Mouse (Mus musculus): ENCODE measurements around the gene Cilp. TPM values are rescaled to one million over a fixed set of nuclear protein-coding genes. Genes with fewer than 3 reads are reported as not detected.
"Not testable (repeated sequence)": the region's sequence is repeated elsewhere in the genome, so short reads cannot be mapped to it uniquely, and the experiment has no call there.

Gene Cilp
- polyA plus RNA-seq, 1 experiment from 2014 or later, result 0.08 TPM

GRCm38 (mm10) chr9:65259366-65259765, 5.6 kb upstream of the Cilp start:
- no peak overlapping the region for H3K27ac ChIP-seq (ENCODE audit: low read length)
- no peaks in the 10 kb centered on the region for H3K36me3 ChIP-seq (ENCODE audit: control insufficient read depth, insufficient read depth)
- H3K4me1 ChIP-seq (ENCODE audit: control insufficient read depth, insufficient read depth, low read length), result no peaks in the 10 kb centered on the region
- 70% methylated on average over 7 of the region's 7 CpGs for WGBS
- ATAC-seq (replicated peaks; ENCODE audit: extremely low read depth, insufficient read depth, low FRiP score), result no peak
- no peak overlapping the region for H3K4me2 ChIP-seq (ENCODE audit: low read depth, low read length)
- no peak overlapping the region for H3K4me3 ChIP-seq (ENCODE audit: low read length)
- H3K9me3 ChIP-seq (replicated peaks; ENCODE audit: control insufficient read depth, low read length), result no peaks in the 10 kb centered on the region
- no peak overlapping the region for H3K9ac ChIP-seq (ENCODE audit: low read length)
- H3K27me3 ChIP-seq (ENCODE audit: control insufficient read depth, insufficient read depth, low read length), result no peaks in the 10 kb centered on the region

DNA sequence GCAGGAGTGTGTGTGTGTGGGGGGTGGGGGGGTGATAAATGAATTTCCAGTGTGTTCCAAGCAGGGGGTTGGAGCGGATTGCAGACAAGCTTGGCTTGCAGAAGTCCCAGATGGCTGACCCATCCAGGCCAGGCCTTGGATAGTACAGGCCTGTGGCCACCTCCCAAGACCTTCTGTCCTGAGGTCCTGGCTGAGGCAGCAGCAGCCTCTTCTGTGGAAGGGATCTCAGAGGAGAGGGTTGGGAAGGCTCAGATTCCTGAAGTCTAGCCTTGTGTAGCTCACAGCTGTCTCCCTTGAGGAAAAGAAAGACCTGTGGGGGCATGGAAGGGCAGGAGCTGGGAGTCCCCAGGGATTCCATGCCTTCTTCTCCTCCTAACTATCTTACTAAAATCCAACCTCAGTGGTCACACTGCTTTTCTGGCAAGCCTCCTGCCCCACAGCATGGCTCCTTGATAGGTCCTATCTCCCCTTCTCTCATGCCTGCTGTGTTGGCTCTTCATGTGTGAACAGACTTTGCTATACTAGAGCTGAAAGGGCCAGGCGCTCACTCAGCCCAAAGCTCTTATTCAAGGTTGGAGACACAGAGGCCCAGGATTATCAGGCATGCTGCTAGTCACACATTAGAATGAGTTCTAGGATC, 3.3 kb upstream of the Cilp start:
- WGBS, result 82% methylated on average over 2 of the region's 2 CpGs

DNA sequence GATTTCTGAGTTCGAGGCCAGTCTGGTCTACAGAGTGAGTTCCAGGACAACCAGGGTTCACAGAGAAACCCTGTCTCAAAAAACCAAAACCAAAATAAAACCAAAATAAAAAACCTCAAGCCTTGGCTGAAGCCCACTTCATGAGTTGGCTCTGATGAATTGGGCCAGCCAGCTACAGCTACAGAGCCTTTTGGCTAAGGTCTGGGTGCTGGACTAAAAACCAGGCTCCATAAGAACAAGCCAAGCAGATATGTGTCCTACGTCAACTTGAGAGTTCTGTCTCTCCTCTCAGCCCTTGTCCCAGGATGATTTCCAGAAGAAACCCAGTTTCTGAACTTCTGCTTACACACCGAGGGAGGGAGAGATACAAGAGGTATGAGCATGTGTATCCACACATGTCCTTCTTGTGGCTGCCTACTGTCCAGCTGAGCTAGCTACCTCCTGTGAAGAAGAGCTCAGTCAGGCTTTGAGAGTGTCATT, 2.3 kb upstream of the Cilp start:
- Histone ChIP-seq H3K9me3 (replicated peaks; ENCODE audit: control insufficient read depth, low read length) (no peaks in the 10 kb centered on the region), H3K4me2 (ENCODE audit: low read depth, low read length) (no peak overlapping the region), H3K27ac (ENCODE audit: low read length) (no peak overlapping the region), H3K4me3 (ENCODE audit: low read length) (no peak overlapping the region), H3K36me3 (ENCODE audit: control insufficient read depth, insufficient read depth) (no peaks in the 10 kb centered on the region), H3K4me1 (ENCODE audit: control insufficient read depth, insufficient read depth, low read length) (no peaks in the 10 kb centered on the region), H3K27me3 (ENCODE audit: control insufficient read depth, insufficient read depth, low read length) (no peaks in the 10 kb centered on the region), H3K9ac (ENCODE audit: low read length) (no peak overlapping the region)
- 77% methylated on average over 3 of the region's 3 CpGs for WGBS
- ATAC-seq (replicated peaks; ENCODE audit: extremely low read depth, insufficient read depth, low FRiP score), result no peak

More for the DNA sequence above, 3.3 kb upstream of the Cilp start:
- H3K9ac ChIP-seq (ENCODE audit: low read length), result no peak overlapping the region
- H3K27me3 ChIP-seq (ENCODE audit: control insufficient read depth, insufficient read depth, low read length), result no peaks in the 10 kb centered on the region
- no peak for ATAC-seq (replicated peaks; ENCODE audit: extremely low read depth, insufficient read depth, low FRiP score)
- no peak overlapping the region for H3K4me2 ChIP-seq (ENCODE audit: low read depth, low read length)
- H3K36me3 ChIP-seq (ENCODE audit: control insufficient read depth, insufficient read depth), result no peaks in the 10 kb centered on the region
- H3K4me3 ChIP-seq (ENCODE audit: low read length), result no peak overlapping the region
- no peak overlapping the region for H3K27ac ChIP-seq (ENCODE audit: low read length)
- no peaks in the 10 kb centered on the region for H3K4me1 ChIP-seq (ENCODE audit: control insufficient read depth, insufficient read depth, low read length)
- H3K9me3 ChIP-seq (replicated peaks; ENCODE audit: control insufficient read depth, low read length), result no peaks in the 10 kb centered on the region

GRCm38 (mm10) chr9:65267742-65268515, 2.9 kb downstream of the Cilp start:
- no peaks in the 10 kb centered on the region for H3K27me3 ChIP-seq (ENCODE audit: control insufficient read depth, insufficient read depth, low read length)
- no peak for ATAC-seq (replicated peaks; ENCODE audit: extremely low read depth, insufficient read depth, low FRiP score)
- no peak overlapping the region for H3K9ac ChIP-seq (ENCODE audit: low read length)
- H3K9me3 ChIP-seq (replicated peaks; ENCODE audit: control insufficient read depth, low read length), result no peaks in the 10 kb centered on the region
- WGBS, result 53% methylated on average over 7 of the region's 7 CpGs
- no peak overlapping the region for H3K4me3 ChIP-seq (ENCODE audit: low read length)
- H3K36me3 ChIP-seq (ENCODE audit: control insufficient read depth, insufficient read depth), result no peaks in the 10 kb centered on the region
- H3K4me1 ChIP-seq (ENCODE audit: control insufficient read depth, insufficient read depth, low read length), result no peaks in the 10 kb centered on the region
- no peak overlapping the region for H3K4me2 ChIP-seq (ENCODE audit: low read depth, low read length)
- no peak overlapping the region for H3K27ac ChIP-seq (ENCODE audit: low read length)

- WGBS, result 85% methylated on average over 13 of the region's 13 CpGs
- no peak overlapping the region for H3K9ac ChIP-seq (ENCODE audit: low read length)
- ATAC-seq (replicated peaks; ENCODE audit: extremely low read depth, insufficient read depth, low FRiP score), result no peak
Measured at GRCm38 (mm10) chr9:65273048-65273809, 8.2 kb downstream of the Cilp start.

GRCm38 (mm10) chr9:65273873-65274272, 8.9 kb downstream of the Cilp start:
- Histone ChIP-seq H3K4me2 (ENCODE audit: low read depth, low read length) (no peak overlapping the region), H3K4me3 (ENCODE audit: low read length) (no peak overlapping the region), H3K27me3 (ENCODE audit: control insufficient read depth, insufficient read depth, low read length) (no peaks in the 10 kb centered on the region), H3K9ac (ENCODE audit: low read length) (no peak overlapping the region), H3K9me3 (replicated peaks; ENCODE audit: control insufficient read depth, low read length) (no peaks in the 10 kb centered on the region), H3K36me3 (ENCODE audit: control insufficient read depth, insufficient read depth) (no peaks in the 10 kb centered on the region), H3K27ac (ENCODE audit: low read length) (no peak overlapping the region), H3K4me1 (ENCODE audit: control insufficient read depth, insufficient read depth, low read length) (no peaks in the 10 kb centered on the region)
- no peak for ATAC-seq (replicated peaks; ENCODE audit: extremely low read depth, insufficient read depth, low FRiP score)
- WGBS, result 69% methylated on average over 4 of the region's 4 CpGs

More at GRCm38 (mm10) chr9:65273048-65273809, 8.2 kb downstream of the Cilp start:
- Histone ChIP-seq H3K4me2 (ENCODE audit: low read depth, low read length) (no peak overlapping the region), H3K27ac (ENCODE audit: low read length) (no peak overlapping the region), H3K4me3 (ENCODE audit: low read length) (no peak overlapping the region), H3K27me3 (ENCODE audit: control insufficient read depth, insufficient read depth, low read length) (no peaks in the 10 kb centered on the region), H3K36me3 (ENCODE audit: control insufficient read depth, insufficient read depth) (no peaks in the 10 kb centered on the region), H3K9me3 (replicated peaks; ENCODE audit: control insufficient read depth, low read length) (no peaks in the 10 kb centered on the region), H3K4me1 (ENCODE audit: control insufficient read depth, insufficient read depth, low read length) (no peaks in the 10 kb centered on the region)

- not testable (repeated sequence) for H3K27me3 ChIP-seq (ENCODE audit: control insufficient read depth, insufficient read depth, low read length); H3K4me2 ChIP-seq (ENCODE audit: low read depth, low read length); H3K9me3 ChIP-seq (replicated peaks; ENCODE audit: control insufficient read depth, low read length); ATAC-seq (replicated peaks; ENCODE audit: extremely low read depth, insufficient read depth, low FRiP score); H3K4me1 ChIP-seq (ENCODE audit: control insufficient read depth, insufficient read depth, low read length); H3K27ac ChIP-seq (ENCODE audit: low read length); H3K4me3 ChIP-seq (ENCODE audit: low read length); H3K36me3 ChIP-seq (ENCODE audit: control insufficient read depth, insufficient read depth); H3K9ac ChIP-seq (ENCODE audit: low read length)
- 79% methylated on average over 3 of the region's 3 CpGs for WGBS
Measured at GRCm38 (mm10) chr9:65274851-65275250, 9.9 kb downstream of the Cilp start.

- Histone ChIP-seq H3K27ac (ENCODE audit: low read length) (no peak overlapping the region), H3K9ac (ENCODE audit: low read length) (no peak overlapping the region), H3K9me3 (replicated peaks; ENCODE audit: control insufficient read depth, low read length) (no peaks in the 10 kb centered on the region), H3K4me1 (ENCODE audit: control insufficient read depth, insufficient read depth, low read length) (no peaks in the 10 kb centered on the region), H3K4me3 (ENCODE audit: low read length) (no peak overlapping the region), H3K4me2 (ENCODE audit: low read depth, low read length) (no peak overlapping the region), H3K36me3 (ENCODE audit: control insufficient read depth, insufficient read depth) (no peaks in the 10 kb centered on the region), H3K27me3 (ENCODE audit: control insufficient read depth, insufficient read depth, low read length) (no peaks in the 10 kb centered on the region)
- ATAC-seq (replicated peaks; ENCODE audit: extremely low read depth, insufficient read depth, low FRiP score), result no peak
- 71% methylated on average over 4 of the region's 4 CpGs for WGBS
Measured at GRCm38 (mm10) chr9:65275810-65276530, 11.0 kb downstream of the Cilp start.
